Comparison of ENCODE assay signal across 8 mouse cellular contexts in the genomic region with DNA sequence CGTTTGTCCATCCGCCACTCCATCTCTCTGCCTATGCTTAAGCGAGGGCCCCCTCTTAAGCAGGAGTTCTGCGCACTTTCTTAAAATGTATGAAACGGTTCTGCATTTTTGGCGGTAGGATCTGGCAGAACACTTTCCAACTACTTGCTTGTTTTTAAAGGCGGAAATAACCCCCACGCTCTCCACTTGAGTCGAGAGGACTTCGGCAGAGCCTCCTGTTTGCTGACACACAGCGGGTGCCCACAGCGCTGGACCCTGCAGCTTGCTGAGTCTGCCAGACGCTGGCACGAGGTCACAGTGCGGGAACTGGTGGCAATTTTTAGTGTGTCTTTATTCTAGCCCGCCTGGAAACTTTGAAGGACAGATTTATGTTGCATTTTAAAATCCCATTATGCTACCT.
DNase-seq lines count a peak whose midpoint lies in the region; ATAC-seq and TF ChIP-seq lines count a peak whose summit lies in the region.

No protein-coding gene starts in this region.

- no peak for TF ChIP-seq CTCF in brain, embryonic 14.5 days (IDR thresholded peaks at IDR 0.05; ENCODE audit: borderline replicate concordance, extremely low read depth, insufficient read depth, insufficient read length)
- no peak for TF ChIP-seq CTCF in forebrain, postnatal 0 days (IDR thresholded peaks at IDR 0.05; ENCODE audit: low read depth)
- TF ChIP-seq CTCF in layer of hippocampus, adult 2 months (conservative IDR thresholded peaks at IDR 0.05): no peak

- peaks cover 6% of the 10 kb centered on the region for H3K4me1 ChIP-seq in heart, embryonic 13.5 days
- H3K4me1 ChIP-seq in forebrain, postnatal 0 days (ENCODE audit: insufficient read depth): no peaks in the 10 kb centered on the region
- peaks cover 8% of the 10 kb centered on the region for H3K4me1 ChIP-seq in midbrain, embryonic 11.5 days (ENCODE audit: control insufficient read depth, insufficient read depth, low read length)

- H3K9ac ChIP-seq in heart, embryonic 13.5 days: no peak overlapping the region
- H3K9ac ChIP-seq in forebrain, postnatal 0 days: no peak overlapping the region
- no peak overlapping the region for H3K9ac ChIP-seq in midbrain, embryonic 11.5 days (ENCODE audit: low read length)

- no peak overlapping the region for H3K27ac ChIP-seq in heart, embryonic 13.5 days (replicated peaks)
- no peak overlapping the region for H3K27ac ChIP-seq in forebrain, postnatal 0 days (ENCODE audit: low read depth, low read length)
- H3K27ac ChIP-seq in midbrain, embryonic 11.5 days (ENCODE audit: low read depth, low read length): no peak overlapping the region
- no peak overlapping the region for H3K27ac ChIP-seq in layer of hippocampus, adult 2 months

- no peak for TF ChIP-seq POLR2A in brain, embryonic 14.5 days (IDR thresholded peaks at IDR 0.05; ENCODE audit: borderline replicate concordance, extremely low read depth, insufficient read depth, insufficient read length, poor library complexity, severe bottlenecking)

- H3K36me3 ChIP-seq in heart, embryonic 13.5 days: no peaks in the 10 kb centered on the region
- H3K36me3 ChIP-seq in forebrain, postnatal 0 days (ENCODE audit: insufficient read depth): no peaks in the 10 kb centered on the region
- no peaks in the 10 kb centered on the region for H3K36me3 ChIP-seq in midbrain, embryonic 11.5 days (ENCODE audit: control insufficient read depth, insufficient read depth, low read length)

- no peaks in the 10 kb centered on the region for H3K9me3 ChIP-seq in heart, embryonic 13.5 days
- H3K9me3 ChIP-seq in forebrain, postnatal 0 days (ENCODE audit: low read length): no peaks in the 10 kb centered on the region
- H3K9me3 ChIP-seq in midbrain, embryonic 11.5 days (ENCODE audit: control insufficient read depth, low read length): no peaks in the 10 kb centered on the region

- H3K4me3 ChIP-seq in heart, embryonic 13.5 days: no peak overlapping the region
- H3K4me3 ChIP-seq in forebrain, postnatal 0 days (ENCODE audit: low read depth, low read length): no peak overlapping the region
- no peak overlapping the region; the same call in 1 of the 2 replicates for H3K4me3 ChIP-seq in midbrain, embryonic 11.5 days (ENCODE audit: low read depth, low read length)
- no peak overlapping the region for H3K4me3 ChIP-seq in layer of hippocampus, adult 2 months

- H3K27me3 ChIP-seq in heart, embryonic 13.5 days (replicated peaks): peaks cover 8% of the 10 kb centered on the region
- no peaks in the 10 kb centered on the region for H3K27me3 ChIP-seq in forebrain, postnatal 0 days (ENCODE audit: insufficient read depth, low read length)
- H3K27me3 ChIP-seq in midbrain, embryonic 11.5 days (ENCODE audit: control insufficient read depth, insufficient read depth, low read length): peaks cover 16% of the 10 kb centered on the region

- WGBS in heart, embryonic 13.5 days: 34% methylated on average over 16 of the region's 16 CpGs
- WGBS in forebrain, postnatal 0 days: 4% methylated on average over 16 of the region's 16 CpGs
- WGBS in midbrain, embryonic 11.5 days: 16% methylated on average over 16 of the region's 16 CpGs

- no peak for ATAC-seq in heart, embryonic 13.5 days (ENCODE audit: extremely low read depth, insufficient number of reproducible peaks, low FRiP score, low TSS enrichment)
- no peak for ATAC-seq in forebrain, postnatal 0 days
- ATAC-seq in midbrain, embryonic 11.5 days (ENCODE audit: low FRiP score): no peak

- H3K4me2 ChIP-seq in heart, embryonic 13.5 days: peak overlapping the region; percentile 41
- 0 out of 2 replicates have a peak overlapping the region, but pooled peaks have one; percentile 14 for H3K4me2 ChIP-seq in forebrain, postnatal 0 days (ENCODE audit: low read depth)
- peak overlapping the region; percentile 26 for H3K4me2 ChIP-seq in midbrain, embryonic 11.5 days

- no peak for DNase-seq in heart, adult 18-20 months
- DNase-seq in brain, embryonic 14.5 days (ENCODE audit: low read depth): peak; percentile 68
- DNase-seq in forebrain, postnatal 0 days: peak; percentile 21
- DNase-seq in midbrain, embryonic 11.5 days (ENCODE audit: low spot score, missing footprints): no peak
- no peak for DNase-seq in right cerebral cortex, postnatal 14 days
- DNase-seq in layer of hippocampus, adult 2 months (ENCODE audit: low spot score in 2 of 2): no peak
- DNase-seq in spleen, postnatal 10 days (ENCODE audit: low spot score in 2 of 2): no peak

Comparison
In these comparisons a context has a peak if more than half of its experiments do, and no peak if none do; other contexts are left out.
1. DNase-seq: peak in brain, embryonic 14.5 days (single experiment) and forebrain, postnatal 0 days (single experiment); none in heart, adult 18-20 months (0 of 2), midbrain, embryonic 11.5 days (single experiment), right cerebral cortex, postnatal 14 days (single experiment), layer of hippocampus, adult 2 months (0 of 2) and spleen, postnatal 10 days (0 of 2).
2. Peak in every context shown above with its lines, with median percentiles within 50 percentile points of each other: H3K4me2 ChIP-seq.